Mouse (Mus musculus) lung, postnatal 25 days (tissue): ENCODE measurements around the gene Gm21954.

Experiments used
- DNase-seq: peaks from one replicate; pipeline ENCODE4 v3.0.0; 2022; ENCODE audit warnings: low spot score

Gene Gm21954

GRCm38 (mm10) chr3:55472110-55472509 lies at the start of gene Gm21954:
Gene Gm21954 (minus strand): TSS chr3:55472210.
- no peak for DNase-seq

DNA sequence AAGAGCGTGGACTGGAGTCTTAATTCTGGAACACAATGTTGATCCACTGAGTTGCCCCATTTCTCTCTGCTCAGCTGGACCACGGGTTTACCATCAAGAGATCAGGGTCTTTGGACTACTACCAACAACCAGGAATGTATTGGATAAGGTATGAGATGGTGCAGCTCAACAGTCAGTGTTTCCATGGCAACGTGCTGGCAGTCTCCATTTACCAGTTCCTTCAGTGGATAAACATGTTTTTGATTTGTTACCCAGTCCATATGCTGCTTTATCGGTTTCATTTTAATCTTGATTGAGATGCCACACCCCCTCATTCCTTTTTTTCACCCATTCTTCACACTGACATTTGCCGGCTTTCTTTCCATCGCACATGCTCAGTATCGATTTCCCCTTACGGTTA lies 49.8 kb upstream of the Gm21954 start:
- DNase-seq: no peak

DNA sequence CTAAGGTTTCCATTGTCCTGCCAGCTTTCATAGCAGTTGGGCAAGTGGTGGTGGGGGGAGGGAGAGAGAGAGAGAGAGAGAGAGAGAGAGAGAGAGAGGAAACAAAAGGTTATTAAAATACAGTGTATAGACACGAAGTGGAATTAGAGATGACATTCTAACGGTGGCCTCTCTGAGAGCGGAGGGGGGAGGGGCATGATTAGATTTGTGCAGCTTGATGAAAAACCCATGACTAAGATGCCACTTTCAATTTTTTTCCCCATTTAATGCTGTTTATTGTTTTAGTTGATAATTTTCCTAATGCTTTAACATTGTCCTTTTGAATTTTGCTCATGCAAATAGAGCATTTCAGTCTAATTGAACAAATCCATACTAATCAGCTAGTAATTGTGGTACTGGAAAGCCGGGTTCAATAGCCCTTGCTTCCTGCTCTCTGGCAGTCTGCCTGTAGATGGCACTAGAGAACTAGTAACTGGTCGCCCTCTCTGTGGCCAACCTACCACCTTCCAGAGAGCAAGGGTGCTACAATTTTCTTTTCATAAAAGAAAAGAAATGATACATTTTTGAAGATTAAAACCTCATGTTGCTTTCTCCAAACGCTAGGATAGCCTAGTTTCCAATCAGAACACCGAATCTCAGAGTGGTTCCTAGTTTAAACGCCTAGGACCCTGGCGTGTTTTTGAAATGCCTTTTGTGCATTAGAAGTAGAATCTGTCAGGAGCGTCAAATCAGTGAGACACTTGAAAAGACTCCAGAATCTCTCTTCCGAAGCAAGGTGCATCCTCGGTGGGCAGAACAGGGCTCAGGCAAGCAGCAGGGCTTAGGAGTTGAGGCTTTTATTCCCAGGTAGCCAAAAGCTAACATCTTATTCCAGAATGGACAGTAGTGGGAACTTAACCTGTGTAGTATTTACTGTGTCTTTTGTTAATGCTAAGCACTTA lies 48.5 kb upstream of the Gm21954 start:
- DNase-seq: peak; percentile 61

GRCm38 (mm10) chr3:55517454-55518014 lies 45.5 kb upstream of the Gm21954 start:
- DNase-seq: no peak

GRCm38 (mm10) chr3:55515966-55516365 lies 44.0 kb upstream of the Gm21954 start:
- DNase-seq: no peak

DNA sequence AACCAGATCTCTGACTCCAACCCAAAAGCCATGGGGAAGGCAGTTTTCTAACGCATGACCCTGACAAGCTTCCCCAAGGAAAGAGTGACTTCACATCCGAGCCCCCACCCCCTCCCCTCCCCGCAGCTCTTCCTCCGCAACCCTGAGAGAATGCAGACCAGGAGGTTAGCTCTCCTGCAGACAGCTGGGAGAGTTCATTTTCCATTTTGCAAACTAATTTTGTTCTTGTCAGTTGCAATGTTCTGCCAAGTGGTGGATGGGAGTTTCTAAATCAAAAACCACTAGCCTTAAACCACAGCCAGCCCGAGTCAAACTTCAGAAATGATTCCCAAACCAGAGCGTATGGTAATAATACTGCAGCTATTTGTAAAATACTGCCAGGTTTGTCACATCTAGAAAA lies 39.6 kb upstream of the Gm21954 start:
- DNase-seq: no peak

DNA sequence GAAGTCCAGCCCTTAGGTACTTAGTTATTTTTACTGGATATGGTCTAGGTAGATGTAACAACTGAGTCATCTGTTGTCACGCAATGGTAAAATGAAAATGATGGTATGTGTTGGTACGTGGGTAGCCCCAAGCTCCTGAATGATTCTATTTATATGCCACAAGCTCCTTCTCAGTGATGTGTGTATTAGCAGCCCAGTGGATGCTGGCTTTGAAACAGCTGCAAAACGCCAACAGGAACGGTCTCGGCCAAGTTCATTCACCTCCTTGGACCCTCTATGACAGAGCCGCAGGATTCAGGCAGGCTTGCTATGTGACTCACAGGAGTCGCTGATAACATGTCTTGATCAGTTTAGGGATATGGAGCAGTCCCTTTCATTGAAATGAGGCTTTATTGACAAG lies 38.2 kb upstream of the Gm21954 start:
- no peak for DNase-seq

DNA sequence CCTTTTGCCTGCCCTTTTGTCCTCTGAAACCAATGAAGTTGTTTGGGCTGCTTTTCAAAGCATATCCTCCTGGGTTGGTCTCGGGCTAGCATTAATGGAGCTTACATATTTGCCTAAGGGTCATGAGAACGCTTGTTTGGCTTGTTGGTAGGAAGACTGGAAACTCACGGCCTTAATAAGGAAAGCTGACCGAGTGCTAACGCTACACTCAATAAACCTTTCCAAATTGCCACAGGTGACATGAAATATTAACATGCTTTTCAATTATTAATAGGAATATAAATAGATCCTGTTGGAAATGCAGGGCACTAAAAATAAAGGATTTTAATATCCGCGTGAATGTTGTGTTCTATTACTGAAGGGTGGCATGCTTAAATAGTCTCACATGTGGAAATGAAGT lies 27.3 kb upstream of the Gm21954 start:
- DNase-seq: no peak

GRCm38 (mm10) chr3:55496462-55496941 lies 24.5 kb upstream of the Gm21954 start:
- no peak for DNase-seq

GRCm38 (mm10) chr3:55495866-55496265 lies 23.9 kb upstream of the Gm21954 start:
- no peak for DNase-seq

GRCm38 (mm10) chr3:55495231-55495630 lies 23.2 kb upstream of the Gm21954 start:
- no peak for DNase-seq

GRCm38 (mm10) chr3:55494348-55494747 lies 22.3 kb upstream of the Gm21954 start:
- DNase-seq: no peak

DNA sequence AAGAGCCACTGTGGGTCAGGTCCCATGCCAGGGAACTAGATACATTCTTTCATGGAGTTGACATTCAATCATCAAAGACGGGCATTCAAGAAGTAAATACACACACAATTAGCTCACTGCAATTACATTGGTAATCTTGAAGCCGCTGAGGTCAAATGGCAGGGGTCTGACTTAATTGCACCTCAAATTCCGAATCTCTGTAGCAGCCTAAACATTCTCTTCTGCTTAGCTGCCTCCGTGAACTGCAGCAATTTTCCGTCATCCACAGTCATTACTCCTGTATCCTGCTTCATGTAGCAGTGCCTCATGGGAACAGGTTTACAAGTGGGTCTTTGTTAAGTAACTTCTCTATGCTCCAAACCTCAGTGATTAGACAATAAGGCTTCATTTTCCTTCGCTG lies 20.0 kb upstream of the Gm21954 start:
- no peak for DNase-seq

GRCm38 (mm10) chr3:55489231-55489990 lies 17.4 kb upstream of the Gm21954 start:
- no peak for DNase-seq

- DNase-seq: no peak
These were observed 11.3 kb upstream of the Gm21954 start for GRCm38 (mm10) chr3:55483328-55483727.

- no peak for DNase-seq
These were observed 9.1 kb upstream of the Gm21954 start for GRCm38 (mm10) chr3:55481140-55481539.

DNA sequence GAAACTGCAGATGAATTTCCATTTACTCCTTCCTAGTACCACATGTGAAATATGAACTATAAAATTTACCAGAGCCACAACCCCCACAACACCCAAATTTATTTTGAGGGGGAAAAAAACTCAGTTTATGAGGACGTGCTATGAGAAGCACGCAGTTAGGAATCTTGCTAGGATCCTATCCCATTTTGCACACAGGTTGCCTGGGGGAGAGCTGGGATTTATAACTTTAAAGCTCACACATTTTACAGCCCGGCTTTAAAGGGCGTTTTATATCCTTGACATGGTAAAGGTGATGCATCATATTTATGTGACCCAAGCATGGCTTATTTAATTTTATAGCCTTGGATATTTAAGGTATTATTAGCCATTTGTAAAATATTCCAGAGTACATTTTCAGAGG lies 7.3 kb upstream of the Gm21954 start:
- DNase-seq: no peak

DNA sequence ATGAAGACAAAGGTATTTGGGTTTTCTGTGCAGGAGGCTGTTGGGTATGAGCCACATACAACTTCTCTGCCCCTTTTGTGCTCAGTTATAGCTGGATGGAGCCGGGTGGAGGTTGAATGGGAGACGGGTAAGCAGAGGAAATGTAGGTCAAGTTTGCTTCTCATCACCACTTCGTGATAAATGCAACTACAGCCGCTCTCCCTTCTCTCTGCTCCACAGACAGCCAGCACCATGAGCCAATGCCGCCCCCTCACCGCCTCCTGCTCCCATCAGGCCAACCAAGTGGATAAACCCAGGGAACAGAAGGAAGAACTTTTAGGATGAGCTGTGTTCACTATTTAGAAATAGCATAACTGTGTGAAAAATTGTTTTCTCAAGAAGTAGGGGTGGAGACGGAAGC lies 4.7 kb upstream of the Gm21954 start:
- no peak for DNase-seq

- no peak for DNase-seq
These were observed 1.1 kb upstream of the Gm21954 start for GRCm38 (mm10) chr3:55473146-55473545.

DNA sequence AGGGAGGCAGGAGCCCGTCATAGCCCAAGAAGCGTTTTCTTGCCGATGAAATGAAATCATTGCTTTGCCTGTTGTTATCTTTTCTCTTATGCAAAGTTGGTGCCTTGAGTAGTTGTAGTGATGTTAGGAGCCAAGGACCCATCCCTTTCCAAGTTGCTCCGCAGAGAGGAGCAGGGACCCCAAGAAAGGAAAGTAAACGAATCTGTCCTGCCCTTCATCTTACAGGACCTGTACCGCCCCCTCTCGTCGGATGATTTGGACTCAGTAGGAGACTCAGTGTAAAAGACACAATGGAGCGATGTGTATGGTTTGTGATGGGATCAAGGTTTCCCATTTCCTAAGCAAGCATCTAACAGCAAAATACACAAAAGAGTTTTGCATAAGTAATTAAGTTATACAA lies 5.7 kb downstream of the Gm21954 start:
- no peak for DNase-seq

GRCm38 (mm10) chr3:55465785-55466184 lies 6.2 kb downstream of the Gm21954 start:
- DNase-seq: no peak

DNA sequence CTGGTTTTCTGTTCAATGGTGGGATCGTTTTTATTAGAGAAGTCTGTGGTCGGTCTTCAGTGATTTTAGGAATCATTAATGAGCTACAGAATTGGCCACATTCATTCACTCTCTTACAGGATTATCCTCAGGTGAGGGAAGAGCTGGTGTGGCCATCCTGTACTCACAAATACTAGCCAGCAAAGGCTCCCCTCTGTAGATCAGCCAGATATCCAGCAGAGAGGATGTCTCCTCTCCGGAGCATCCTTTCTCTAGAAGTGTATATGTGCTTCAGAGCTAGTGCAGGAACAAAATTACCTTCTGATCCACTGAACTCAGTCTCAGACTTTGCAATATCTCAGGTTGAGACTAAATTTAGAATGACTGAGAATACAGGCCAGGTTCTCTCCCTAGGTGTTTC lies 7.8 kb downstream of the Gm21954 start:
- no peak for DNase-seq
